Mouse (Mus musculus): ENCODE results near the gene E330017A01Rik. TPM values are rescaled to one million over a fixed set of nuclear protein-coding genes. Genes with fewer than 3 reads are reported as not detected.

Gene E330017A01Rik
- polyA plus RNA-seq (2017; shearing (Covaris generic)): not detected

DNA sequence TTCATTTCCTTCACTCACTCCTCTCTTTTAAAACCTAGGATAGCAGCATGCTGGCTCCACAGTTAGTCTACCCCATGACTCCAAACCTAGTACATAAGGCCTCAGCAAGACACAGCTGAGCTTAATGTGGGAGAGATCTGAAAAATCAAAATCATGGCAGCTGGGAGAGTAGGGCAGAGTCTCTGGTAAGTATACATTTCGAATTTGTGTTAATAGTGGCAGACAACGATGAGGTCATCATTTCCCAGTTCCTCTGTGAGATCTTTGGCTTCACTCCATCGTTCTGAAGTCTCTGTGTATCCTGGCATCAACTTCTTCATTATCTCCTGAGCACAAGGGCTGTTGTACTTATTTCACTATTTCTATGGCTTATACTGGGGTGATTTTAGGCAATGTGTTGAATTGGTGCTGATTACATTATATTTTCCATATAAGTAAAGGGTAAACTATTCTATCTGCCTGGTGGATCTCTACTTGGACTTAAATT lies at the start of gene E330017A01Rik:
Gene E330017A01Rik (minus strand): TSS at position 51 of the 487 bp plus-strand sequence.

GRCm38 (mm10) chr16:58669917-58670630 lies 31.5 kb upstream of the E330017A01Rik start, which contains the start of gene Cpox:
Gene Cpox, plus strand, starts transcription at chr16:58670292.

GRCm38 (mm10) chr16:58616878-58617277 lies 21.7 kb downstream of the E330017A01Rik start, which contains the start of gene Gm813:
Gene Gm813, minus strand, starts transcription at chr16:58616978.

Other genes with a start within 250 kb of the E330017A01Rik start
- gene Dcbld2, start 230.3 kb downstream of the E330017A01Rik start, polyA plus RNA-seq (2017; shearing (Covaris generic)): 1.7 TPM
- 145 TPM for gene St3gal6, start 114.5 kb downstream of the E330017A01Rik start, polyA plus RNA-seq (2017; shearing (Covaris generic))
- 1.3 TPM for gene Gm813, start 21.8 kb downstream of the E330017A01Rik start, polyA plus RNA-seq (2017; shearing (Covaris generic))
- gene Cpox, start 31.6 kb upstream of the E330017A01Rik start, polyA plus RNA-seq (2017; shearing (Covaris generic)): 19.4 TPM
- gene Gpr15, start 80.3 kb upstream of the E330017A01Rik start, polyA plus RNA-seq (2017; shearing (Covaris generic)): not detected
- gene Cldnd1, start 89.2 kb upstream of the E330017A01Rik start, polyA plus RNA-seq (2017; shearing (Covaris generic)): 116 TPM
- gene Olfr172, start 124.4 kb upstream of the E330017A01Rik start, polyA plus RNA-seq (2017; shearing (Covaris generic)): not detected
- 0.77 TPM for gene Olfr173, start 161.5 kb upstream of the E330017A01Rik start, polyA plus RNA-seq (2017; shearing (Covaris generic))
- not detected for gene Olfr175-ps1, start 188.0 kb upstream of the E330017A01Rik start, polyA plus RNA-seq (2017; shearing (Covaris generic))
- 0.16 TPM for gene Olfr177, start 236.0 kb upstream of the E330017A01Rik start, polyA plus RNA-seq (2017; shearing (Covaris generic))

Measured in effector memory CD4-positive, alpha-beta T cell, adult 7 months (primary cell).